Mouse (Mus musculus): ENCODE measurements at regions not wholly inside any gene's neighbourhood (a gene's known extent, or its start where the extent isn't known, plus 50 kb on each side); places are given as distances from the start of the nearest gene placed in this dataset.
"Not testable (repeated sequence)": the region's sequence is repeated elsewhere in the genome, so short reads cannot be mapped to it uniquely, and the experiment has no call there.

DNA sequence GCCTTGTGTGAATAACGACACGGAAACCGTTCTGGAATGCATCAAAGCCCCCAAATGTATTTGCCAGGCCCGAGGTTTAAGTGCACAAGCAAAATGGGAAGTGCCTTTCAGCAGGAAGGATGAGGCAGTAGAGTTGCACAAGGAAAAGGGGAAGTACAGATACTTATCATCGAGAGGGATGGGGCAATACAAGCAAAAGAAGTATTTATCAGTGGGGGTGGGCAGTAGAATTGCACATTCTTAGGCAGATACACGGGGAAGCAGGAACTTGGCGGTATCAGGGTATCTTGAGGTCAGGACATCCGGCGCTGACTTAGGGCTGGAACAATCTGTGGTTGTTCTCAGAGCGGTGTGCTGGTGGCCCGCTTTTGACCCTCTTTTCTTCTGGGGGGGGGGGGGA is 232.9 kb downstream of the Casp12 start:
- H3K27me3 ChIP-seq (ENCODE audit: control insufficient read depth in 1 of 2, insufficient read depth in 2 of 2, low read length in 2 of 2); H3K4me1 ChIP-seq (ENCODE audit: control insufficient read depth in 1 of 2, insufficient read depth in 2 of 2, low read length in 2 of 2); H3K9me3 ChIP-seq (replicated peaks; ENCODE audit: insufficient read depth, low read length); H3K9ac ChIP-seq (ENCODE audit: control insufficient read depth, low read depth, low read length, poor library complexity, severe bottlenecking); H3K4me3 ChIP-seq (ENCODE audit: control insufficient read depth in 1 of 2, insufficient read depth in 1 of 2, low read depth in 2 of 2, low read length in 2 of 2); H3K36me3 ChIP-seq (ENCODE audit: control insufficient read depth in 1 of 2, insufficient read depth in 2 of 2, low read length in 2 of 2); H3K27ac ChIP-seq (ENCODE audit: control insufficient read depth, low read depth, low read length); H3K79me2 ChIP-seq (ENCODE audit: control insufficient read depth, insufficient read depth, low read length, poor library complexity): not testable (repeated sequence)
- peak; percentile 83 for DNase-seq (ENCODE audit: low read depth, low spot score)
- TF ChIP-seq EP300 (IDR thresholded peaks at IDR 0.05; ENCODE audit: low read depth in 1 of 2, low read length in 2 of 2) = peak; percentile 69 to 74
- peak; percentile 77 for TF ChIP-seq GATA1 (IDR thresholded peaks at IDR 0.05; ENCODE audit: low read depth, low read length)

DNA sequence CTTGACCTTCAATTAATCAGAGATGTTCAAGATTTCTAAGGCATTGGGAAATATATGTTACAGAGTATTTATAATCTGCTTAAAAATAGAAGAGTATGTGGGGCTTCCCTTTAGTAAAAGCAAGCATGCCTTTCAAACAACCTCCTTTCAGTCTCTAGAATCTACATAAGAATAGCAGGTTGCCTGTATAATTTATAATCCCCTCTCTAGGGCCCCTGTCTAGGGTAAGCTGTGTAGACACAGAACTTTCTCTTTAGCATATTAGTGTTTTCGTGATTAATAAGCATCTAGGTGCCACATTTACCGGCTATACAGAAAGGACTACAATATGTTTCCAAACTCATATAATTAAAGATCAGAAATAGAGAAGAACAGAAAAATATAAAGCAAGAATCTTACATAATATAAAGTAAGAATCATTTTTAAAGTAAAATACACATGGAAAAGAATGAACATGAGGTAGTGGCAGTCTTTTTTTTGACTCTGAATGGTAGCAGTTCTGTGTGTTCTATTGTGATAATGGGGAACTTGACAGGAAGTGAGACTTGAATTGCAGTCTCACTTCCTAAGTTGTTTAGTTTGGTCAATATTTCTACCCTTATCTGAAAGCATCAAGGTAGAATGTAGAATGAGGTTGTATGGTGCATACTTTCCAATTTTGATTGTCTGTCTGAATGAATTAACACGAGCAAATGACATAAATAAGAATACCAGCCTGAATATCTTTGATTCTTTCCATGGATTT is 250.8 kb downstream of the Casp12 start:
- peak; percentile 27 for DNase-seq (ENCODE audit: low read depth, low spot score)
- Histone ChIP-seq H3K36me3 (ENCODE audit: control insufficient read depth in 1 of 2, insufficient read depth in 2 of 2, low read length in 2 of 2) (no peaks in the 10 kb centered on the region), H3K9me3 (replicated peaks; ENCODE audit: insufficient read depth, low read length) (no peaks in the 10 kb centered on the region), H3K9ac (ENCODE audit: control insufficient read depth, low read depth, low read length, poor library complexity, severe bottlenecking) (no peak overlapping the region), H3K4me1 (ENCODE audit: control insufficient read depth in 1 of 2, insufficient read depth in 2 of 2, low read length in 2 of 2) (no peaks in the 10 kb centered on the region), H3K27ac (ENCODE audit: control insufficient read depth, low read depth, low read length) (no peak overlapping the region), H3K27me3 (ENCODE audit: control insufficient read depth in 1 of 2, insufficient read depth in 2 of 2, low read length in 2 of 2) (no peaks in the 10 kb centered on the region), H3K79me2 (ENCODE audit: control insufficient read depth, insufficient read depth, low read length, poor library complexity) (no peaks in the 10 kb centered on the region), H3K4me3 (ENCODE audit: control insufficient read depth in 1 of 2, insufficient read depth in 1 of 2, low read depth in 2 of 2, low read length in 2 of 2) (no peak overlapping the region)
- TF ChIP-seq USF1 (IDR thresholded peaks at IDR 0.05; ENCODE audit: low read depth, low read length) (no peak), POLR2A (IDR thresholded peaks at IDR 0.05; ENCODE audit: control insufficient read depth in 1 of 2, insufficient read depth in 1 of 2, low read depth in 1 of 2, low read length in 2 of 2, poor library complexity in 1 of 2) (no peak), GATA1 (IDR thresholded peaks at IDR 0.05; ENCODE audit: low read depth, low read length) (peak; percentile 15; the same call in 1 of the 2 replicates), EP300 (IDR thresholded peaks at IDR 0.05; ENCODE audit: low read depth in 1 of 2, low read length in 2 of 2) (peak in 1 of 2 experiments; percentile 20; a peak in 1 of 4 replicates)

DNA sequence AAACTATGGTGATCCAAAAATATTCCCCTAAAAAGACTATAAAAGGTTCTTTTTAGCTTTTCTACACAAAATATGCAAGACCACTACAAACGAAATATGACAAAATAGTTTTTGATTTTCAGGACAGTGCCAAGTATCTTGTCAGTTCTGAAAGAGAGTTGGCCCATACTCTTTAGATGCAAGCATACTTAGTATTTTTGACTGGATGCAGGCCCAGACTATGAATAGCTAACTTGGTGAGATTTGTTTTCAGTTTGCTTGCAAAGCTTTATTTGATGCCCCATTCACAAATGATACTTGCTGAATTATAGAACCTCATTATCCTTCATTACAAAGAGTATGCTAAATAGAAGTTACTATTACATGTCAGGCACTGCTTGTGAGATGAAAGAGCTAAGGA is 258.8 kb downstream of the Casp12 start:
- H3K9me3 ChIP-seq (replicated peaks; ENCODE audit: insufficient read depth, low read length) = no peaks in the 10 kb centered on the region
- no peak overlapping the region for H3K9ac ChIP-seq (ENCODE audit: control insufficient read depth, low read depth, low read length, poor library complexity, severe bottlenecking)
- DNase-seq (ENCODE audit: low read depth, low spot score) = no peak
- TF ChIP-seq ZNF384 (IDR thresholded peaks at IDR 0.05; ENCODE audit: low read depth, low read length) (no peak), ELF1 (IDR thresholded peaks at IDR 0.05; ENCODE audit: low read depth, low read length) (no peak), BHLHE40 (IDR thresholded peaks at IDR 0.05; ENCODE audit: borderline replicate concordance, low read depth, low read length) (no peak), CTCF (IDR thresholded peaks at IDR 0.05 in 2 of 3, conservative IDR thresholded peaks at IDR 0.05 in 1 of 3; ENCODE audit: control insufficient read depth in 1 of 3, insufficient read depth in 1 of 3, low read depth in 2 of 3, low read length in 3 of 3, poor library complexity in 1 of 3, severe bottlenecking in 1 of 3) (no peak), ETS1 (IDR thresholded peaks at IDR 0.05; ENCODE audit: low read depth, low read length) (no peak)
- H3K27me3 ChIP-seq (ENCODE audit: control insufficient read depth in 1 of 2, insufficient read depth in 2 of 2, low read length in 2 of 2) = no peaks in the 10 kb centered on the region
- no peak overlapping the region for H3K4me3 ChIP-seq (ENCODE audit: control insufficient read depth in 1 of 2, insufficient read depth in 1 of 2, low read depth in 2 of 2, low read length in 2 of 2)
- no peaks in the 10 kb centered on the region for H3K79me2 ChIP-seq (ENCODE audit: control insufficient read depth, insufficient read depth, low read length, poor library complexity)
- H3K36me3 ChIP-seq (ENCODE audit: control insufficient read depth in 1 of 2, insufficient read depth in 2 of 2, low read length in 2 of 2) = no peaks in the 10 kb centered on the region
- no peak overlapping the region for H3K27ac ChIP-seq (ENCODE audit: control insufficient read depth, low read depth, low read length)
- no peaks in the 10 kb centered on the region for H3K4me1 ChIP-seq (ENCODE audit: control insufficient read depth in 1 of 2, insufficient read depth in 2 of 2, low read length in 2 of 2)
